Mouse (Mus musculus): ENCODE data around the gene Rab3d. TPM values are rescaled to one million over a fixed set of nuclear protein-coding genes. Genes with fewer than 3 reads are reported as not detected.

Gene Rab3d
- polyA plus RNA-seq, 1 experiment from 2014 or later = 72.0 TPM

- Histone ChIP-seq H3K4me1 (peaks cover 6% of the 10 kb centered on the region; the same call in 1 of the 2 replicates), H3K27ac (no peak overlapping the region), H3K36me3 (no peaks in the 10 kb centered on the region), H3K27me3 (replicated peaks) (no peaks in the 10 kb centered on the region), H3K4me3 (replicated peaks) (no peak overlapping the region), H3K9me3 (no peaks in the 10 kb centered on the region), H3K4me2 (peak overlapping the region; percentile 55), H3K9ac (no peak overlapping the region)
- no peak for ATAC-seq (ENCODE audit: insufficient read depth, low FRiP score, low read depth)
- WGBS = 74% methylated on average over 3 of the region's 3 CpGs
These were observed 36.6 kb upstream of the Rab3d start for GRCm38 (mm10) chr9:21954635-21955034.

- 12% methylated on average over 3 of the region's 3 CpGs for WGBS
- Histone ChIP-seq H3K9ac (no peak overlapping the region), H3K9me3 (no peaks in the 10 kb centered on the region), H3K27ac (no peak overlapping the region), H3K4me1 (peaks cover 6% of the 10 kb centered on the region; the same call in 1 of the 2 replicates), H3K4me2 (no peak overlapping the region), H3K4me3 (replicated peaks) (no peak overlapping the region), H3K36me3 (no peaks in the 10 kb centered on the region), H3K27me3 (replicated peaks) (no peaks in the 10 kb centered on the region)
- no peak for ATAC-seq (ENCODE audit: insufficient read depth, low FRiP score, low read depth)
These were observed 35.6 kb upstream of the Rab3d start for GRCm38 (mm10) chr9:21953600-21953999.

DNA sequence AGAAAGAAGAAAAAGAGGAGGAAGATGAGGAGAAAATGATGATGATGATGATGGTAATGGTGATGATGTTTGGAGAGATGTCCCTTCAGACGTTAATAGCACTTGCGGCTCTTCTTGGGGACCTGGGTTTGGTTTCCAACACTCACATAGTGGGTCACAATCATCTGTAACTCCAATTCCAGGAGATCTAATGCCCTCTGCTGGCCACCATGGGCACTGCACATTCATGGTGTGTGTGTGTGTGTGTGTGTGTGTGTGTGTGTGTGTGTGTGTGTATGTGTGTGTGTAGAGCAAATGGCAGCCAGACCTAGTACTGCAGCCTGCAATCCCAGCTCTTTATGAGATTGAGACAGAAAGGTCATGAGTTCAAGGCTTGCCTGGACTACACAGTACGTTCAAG, 34.0 kb upstream of the Rab3d start:
- no peak overlapping the region for H3K4me3 ChIP-seq (replicated peaks)
- no peak for ATAC-seq (ENCODE audit: insufficient read depth, low FRiP score, low read depth)
- peaks cover 11% of the 10 kb centered on the region; the same call in 1 of the 2 replicates for H3K4me1 ChIP-seq
- H3K4me2 ChIP-seq = no peak overlapping the region
- H3K27ac ChIP-seq = no peak overlapping the region
- H3K9me3 ChIP-seq = no peaks in the 10 kb centered on the region
- H3K27me3 ChIP-seq (replicated peaks) = peaks cover 5% of the 10 kb centered on the region; the same call in 1 of the 2 replicates
- 74% methylated on average over 3 of the region's 3 CpGs for WGBS
- no peaks in the 10 kb centered on the region for H3K36me3 ChIP-seq
- no peak overlapping the region for H3K9ac ChIP-seq

- no peak for ATAC-seq (ENCODE audit: insufficient read depth, low FRiP score, low read depth)
- H3K4me1 ChIP-seq = 0 out of 2 replicates have a peak, but pooled peaks cover 4% of the 10 kb centered on the region
- H3K4me3 ChIP-seq (replicated peaks) = no peak overlapping the region
- H3K4me2 ChIP-seq = no peak overlapping the region
- 13% methylated on average over 11 of the region's 11 CpGs for WGBS
- no peaks in the 10 kb centered on the region for H3K36me3 ChIP-seq
- peaks cover 5% of the 10 kb centered on the region; the same call in 1 of the 2 replicates for H3K27me3 ChIP-seq (replicated peaks)
- no peak overlapping the region for H3K9ac ChIP-seq
- H3K9me3 ChIP-seq = no peaks in the 10 kb centered on the region
- H3K27ac ChIP-seq = no peak overlapping the region
These were observed 32.3 kb upstream of the Rab3d start for GRCm38 (mm10) chr9:21950322-21950721.

GRCm38 (mm10) chr9:21948790-21949189, 30.8 kb upstream of the Rab3d start:
- WGBS = 64% methylated on average over 6 of the region's 6 CpGs
- no peak for ATAC-seq (ENCODE audit: insufficient read depth, low FRiP score, low read depth)

DNA sequence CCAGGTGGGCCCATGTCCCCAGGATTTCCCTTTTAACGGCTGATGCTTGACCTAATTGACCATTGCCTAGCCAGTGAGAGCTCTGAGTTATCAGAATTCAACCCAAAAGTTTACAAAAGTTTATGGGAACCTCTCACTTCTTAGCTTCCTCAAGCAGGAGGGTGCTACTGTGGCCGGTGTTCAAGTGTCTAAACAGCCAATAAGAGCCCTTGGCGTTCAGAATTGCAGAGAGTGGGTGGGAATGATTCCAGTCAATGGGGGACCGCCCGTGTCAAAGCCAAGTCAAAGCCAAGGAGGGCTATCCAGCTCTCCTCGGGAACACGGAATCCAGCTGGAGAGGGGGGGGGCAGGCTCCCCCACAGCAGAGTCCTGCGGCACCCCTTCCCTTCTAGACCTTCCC, 30.2 kb upstream of the Rab3d start:
- WGBS = 48% methylated on average over 8 of the region's 8 CpGs
- Histone ChIP-seq H3K9me3 (no peaks in the 10 kb centered on the region), H3K4me3 (replicated peaks) (no peak overlapping the region), H3K36me3 (no peaks in the 10 kb centered on the region), H3K27ac (no peak overlapping the region), H3K4me2 (no peak overlapping the region), H3K27me3 (replicated peaks) (peaks cover 8% of the 10 kb centered on the region; the same call in 1 of the 2 replicates), H3K4me1 (peaks cover 9% of the 10 kb centered on the region; the same call in 1 of the 2 replicates), H3K9ac (no peak overlapping the region)
- ATAC-seq (ENCODE audit: insufficient read depth, low FRiP score, low read depth) = no peak

More at GRCm38 (mm10) chr9:21948790-21949189, 30.8 kb upstream of the Rab3d start:
- peaks cover 8% of the 10 kb centered on the region; the same call in 1 of the 2 replicates for H3K27me3 ChIP-seq (replicated peaks)
- no peaks in the 10 kb centered on the region for H3K36me3 ChIP-seq
- H3K4me1 ChIP-seq = peaks cover 9% of the 10 kb centered on the region; the same call in 1 of the 2 replicates
- H3K4me3 ChIP-seq (replicated peaks) = no peak overlapping the region
- H3K9ac ChIP-seq = no peak overlapping the region
- no peaks in the 10 kb centered on the region for H3K9me3 ChIP-seq
- no peak overlapping the region for H3K4me2 ChIP-seq
- H3K27ac ChIP-seq = no peak overlapping the region

DNA sequence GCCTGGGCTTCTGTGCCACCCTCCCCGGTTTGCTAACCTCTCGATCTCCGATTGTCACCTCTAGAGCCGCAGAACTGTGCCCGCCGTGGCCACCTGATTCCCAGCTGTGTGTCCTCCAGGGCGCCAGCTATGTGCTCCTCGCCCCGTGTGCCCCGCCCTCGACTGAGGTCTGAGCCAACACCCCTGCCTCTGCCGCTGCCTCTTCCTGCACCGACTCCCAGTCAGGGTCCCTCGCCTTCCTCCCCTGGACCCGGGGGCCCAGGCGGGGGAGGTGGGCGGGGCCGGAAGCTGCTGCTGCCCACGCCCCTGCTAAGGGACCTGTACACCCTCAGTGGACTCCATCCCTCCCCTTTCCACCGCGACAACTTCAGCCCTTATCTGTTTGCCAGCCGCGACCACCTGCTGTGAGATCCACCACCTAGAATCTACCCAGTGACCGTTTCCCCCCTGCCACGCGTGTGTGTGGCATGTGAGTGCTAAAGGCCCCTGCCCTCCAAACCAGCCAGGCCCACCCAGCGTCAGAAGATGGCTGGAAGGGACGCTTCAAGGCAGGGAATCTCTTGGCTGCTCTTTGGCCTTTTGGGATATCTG, 29.6 kb upstream of the Rab3d start:
- H3K4me1 ChIP-seq = peaks cover 9% of the 10 kb centered on the region; the same call in 1 of the 2 replicates
- H3K4me2 ChIP-seq = no peak overlapping the region
- H3K4me3 ChIP-seq (replicated peaks) = no peak overlapping the region; the same call in 1 of the 2 replicates
- no peak overlapping the region for H3K27ac ChIP-seq
- H3K36me3 ChIP-seq = no peaks in the 10 kb centered on the region
- no peaks in the 10 kb centered on the region for H3K9me3 ChIP-seq
- 6% methylated on average over 27 of the region's 28 CpGs for WGBS
- ATAC-seq (ENCODE audit: insufficient read depth, low FRiP score, low read depth) = peak; percentile 32; the same call in 1 of the 2 replicates
- peaks cover 8% of the 10 kb centered on the region; the same call in 1 of the 2 replicates for H3K27me3 ChIP-seq (replicated peaks)
- no peak overlapping the region for H3K9ac ChIP-seq

DNA sequence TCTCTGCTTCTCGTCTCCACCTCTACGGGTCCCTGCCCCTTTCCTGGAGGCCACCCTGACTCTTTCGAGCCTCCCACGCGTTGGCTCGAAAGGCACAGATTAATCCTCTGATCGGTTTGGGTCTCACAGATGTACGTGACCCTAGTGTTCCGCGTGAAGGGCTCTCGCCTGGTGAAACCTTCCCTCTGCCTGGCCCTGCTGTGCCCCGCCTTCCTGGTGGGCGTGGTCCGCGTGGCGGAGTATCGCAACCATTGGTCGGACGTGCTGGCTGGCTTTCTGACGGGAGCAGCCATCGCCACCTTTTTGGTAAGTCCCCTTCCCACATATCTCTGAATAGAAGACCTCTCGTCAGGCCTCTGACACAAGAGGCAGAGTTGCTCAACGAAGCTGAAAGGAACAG, 26.3 kb upstream of the Rab3d start:
- 18% methylated on average over 23 of the region's 23 CpGs for WGBS
- Histone ChIP-seq H3K9me3 (no peaks in the 10 kb centered on the region), H3K27ac (no peak overlapping the region), H3K27me3 (replicated peaks) (peaks cover 8% of the 10 kb centered on the region; the same call in 1 of the 2 replicates), H3K4me1 (peaks cover 9% of the 10 kb centered on the region; the same call in 1 of the 2 replicates), H3K4me3 (replicated peaks) (no peak overlapping the region), H3K36me3 (no peaks in the 10 kb centered on the region), H3K4me2 (no peak overlapping the region), H3K9ac (no peak overlapping the region)
- no peak for ATAC-seq (ENCODE audit: insufficient read depth, low FRiP score, low read depth)

DNA sequence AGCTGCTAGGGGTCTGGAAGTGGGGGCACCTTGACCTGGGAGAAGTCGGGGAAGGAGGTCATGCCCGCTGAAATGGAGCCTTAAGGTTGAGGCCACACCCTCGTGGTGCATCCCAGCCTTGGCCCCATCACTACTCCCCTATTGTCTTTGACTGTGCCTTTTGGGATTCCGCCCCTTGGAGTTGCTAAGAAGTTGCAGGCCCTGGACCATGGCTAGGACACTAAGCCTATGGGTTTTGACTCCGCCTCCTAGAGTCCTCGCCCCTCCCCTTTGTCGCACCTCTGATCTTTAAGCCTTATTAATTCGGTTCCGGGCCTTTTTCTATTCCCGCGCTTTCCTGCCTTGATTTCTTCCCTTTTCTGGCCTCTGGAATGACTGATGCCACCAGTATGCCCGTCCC, 25.6 kb upstream of the Rab3d start:
- ATAC-seq (ENCODE audit: insufficient read depth, low FRiP score, low read depth) = no peak
- 34% methylated on average over 12 of the region's 12 CpGs for WGBS
- Histone ChIP-seq H3K27ac (no peak overlapping the region), H3K9ac (no peak overlapping the region), H3K4me3 (replicated peaks) (no peak overlapping the region), H3K9me3 (no peaks in the 10 kb centered on the region), H3K4me1 (peaks cover 9% of the 10 kb centered on the region; the same call in 1 of the 2 replicates), H3K4me2 (no peak overlapping the region), H3K27me3 (replicated peaks) (peaks cover 8% of the 10 kb centered on the region; the same call in 1 of the 2 replicates), H3K36me3 (no peaks in the 10 kb centered on the region)

DNA sequence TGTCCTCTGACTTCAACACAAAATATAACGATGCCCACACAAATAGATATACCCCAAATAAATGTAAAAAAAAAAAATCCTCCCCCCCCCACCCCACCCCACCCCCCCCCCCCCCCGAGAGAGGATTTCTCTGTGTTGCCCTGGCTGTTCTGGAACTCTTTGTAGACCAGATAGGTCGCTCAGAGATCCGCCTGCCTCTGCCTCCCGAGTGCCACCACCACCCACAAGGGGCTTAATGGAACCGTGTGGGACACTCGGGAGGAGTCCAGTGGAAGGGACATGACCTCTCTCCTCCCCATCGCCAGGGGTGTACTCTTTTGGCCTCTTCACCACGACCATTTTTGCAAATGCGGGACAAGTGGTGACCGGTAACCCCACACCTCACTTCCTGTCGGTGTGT, 25.1 kb upstream of the Rab3d start:
- Histone ChIP-seq H3K27me3 (replicated peaks) (peaks cover 8% of the 10 kb centered on the region; the same call in 1 of the 2 replicates), H3K9ac (no peak overlapping the region), H3K36me3 (no peaks in the 10 kb centered on the region), H3K4me2 (no peak overlapping the region), H3K4me3 (replicated peaks) (no peak overlapping the region), H3K4me1 (peaks cover 9% of the 10 kb centered on the region; the same call in 1 of the 2 replicates), H3K27ac (no peak overlapping the region), H3K9me3 (no peaks in the 10 kb centered on the region)
- 67% methylated on average over 12 of the region's 12 CpGs for WGBS
- ATAC-seq (ENCODE audit: insufficient read depth, low FRiP score, low read depth) = no peak

- Histone ChIP-seq H3K27ac (no peak overlapping the region), H3K4me1 (peaks cover 7% of the 10 kb centered on the region; the same call in 1 of the 2 replicates), H3K4me3 (replicated peaks) (no peak overlapping the region), H3K27me3 (replicated peaks) (no peaks in the 10 kb centered on the region), H3K9ac (no peak overlapping the region), H3K9me3 (no peaks in the 10 kb centered on the region), H3K36me3 (no peaks in the 10 kb centered on the region), H3K4me2 (no peak overlapping the region)
- no peak for ATAC-seq (ENCODE audit: insufficient read depth, low FRiP score, low read depth)
- WGBS = 76% methylated on average over 4 of the region's 4 CpGs
These were observed 20.4 kb upstream of the Rab3d start for GRCm38 (mm10) chr9:21938234-21938855.

GRCm38 (mm10) chr9:21937711-21938175, 19.8 kb upstream of the Rab3d start:
- peak overlapping the region; percentile 85 for H3K4me2 ChIP-seq
- peaks cover 7% of the 10 kb centered on the region; the same call in 1 of the 2 replicates for H3K4me1 ChIP-seq
- no peak overlapping the region for H3K9ac ChIP-seq
- no peak for ATAC-seq (ENCODE audit: insufficient read depth, low FRiP score, low read depth)
- no peaks in the 10 kb centered on the region for H3K36me3 ChIP-seq
- H3K27me3 ChIP-seq (replicated peaks) = no peaks in the 10 kb centered on the region
- H3K4me3 ChIP-seq (replicated peaks) = peak overlapping the region; percentile 58; the same call in 1 of the 2 replicates
- no peaks in the 10 kb centered on the region for H3K9me3 ChIP-seq
- WGBS = 82% methylated on average over 4 of the region's 4 CpGs
- no peak overlapping the region for H3K27ac ChIP-seq
